Mouse (Mus musculus): ENCODE measurements around the gene Abcb1b. TPM values are rescaled to one million over a fixed set of nuclear protein-coding genes. Genes with fewer than 3 reads are reported as not detected.

Abcb1b gene
- polyA plus RNA-seq, 1 experiment from 2014 or later: 0.93 TPM

- Histone ChIP-seq H3K27ac (no peak overlapping the region), H3K4me1 (0 out of 2 replicates have a peak, but pooled peaks cover 2% of the 10 kb centered on the region), H3K9ac (no peak overlapping the region), H3K4me2 (no peak overlapping the region), H3K36me3 (replicated peaks) (no peaks in the 10 kb centered on the region), H3K4me3 (replicated peaks) (no peak overlapping the region), H3K27me3 (no peaks in the 10 kb centered on the region), H3K9me3 (no peaks in the 10 kb centered on the region)
- 92% methylated on average over 6 of the region's 6 CpGs for WGBS
- ATAC-seq (ENCODE audit: low FRiP score): no peak
These were observed 75.3 kb downstream of the Abcb1b start for GRCm38 (mm10) chr5:8872979-8873915.

GRCm38 (mm10) chr5:8877086-8877485 lies 79.1 kb downstream of the Abcb1b start:
- Histone ChIP-seq H3K4me2 (no peak overlapping the region), H3K4me1 (no peaks in the 10 kb centered on the region), H3K9ac (no peak overlapping the region), H3K9me3 (no peaks in the 10 kb centered on the region), H3K27me3 (no peaks in the 10 kb centered on the region), H3K36me3 (replicated peaks) (no peaks in the 10 kb centered on the region), H3K4me3 (replicated peaks) (no peak overlapping the region), H3K27ac (no peak overlapping the region)
- 89% methylated on average over 2 of the region's 2 CpGs for WGBS
- no peak for ATAC-seq (ENCODE audit: low FRiP score)

- 70% methylated on average over 5 of the region's 5 CpGs for WGBS
- Histone ChIP-seq H3K9me3 (no peaks in the 10 kb centered on the region), H3K4me3 (replicated peaks) (no peak overlapping the region), H3K27me3 (no peaks in the 10 kb centered on the region), H3K4me2 (no peak overlapping the region), H3K27ac (no peak overlapping the region), H3K4me1 (no peaks in the 10 kb centered on the region), H3K36me3 (replicated peaks) (no peaks in the 10 kb centered on the region), H3K9ac (no peak overlapping the region)
- no peak for ATAC-seq (ENCODE audit: low FRiP score)
These were observed 79.9 kb downstream of the Abcb1b start for GRCm38 (mm10) chr5:8877800-8878199.

- Histone ChIP-seq H3K4me1 (no peaks in the 10 kb centered on the region), H3K9ac (no peak overlapping the region), H3K27me3 (no peaks in the 10 kb centered on the region), H3K4me3 (replicated peaks) (no peak overlapping the region), H3K9me3 (peaks cover 1% of the 10 kb centered on the region; the same call in 1 of the 2 replicates), H3K36me3 (replicated peaks) (no peaks in the 10 kb centered on the region), H3K4me2 (no peak overlapping the region), H3K27ac (no peak overlapping the region)
- WGBS: 75% methylated on average over 2 of the region's 2 CpGs
- no peak for ATAC-seq (ENCODE audit: low FRiP score)
These were observed 87.9 kb downstream of the Abcb1b start for GRCm38 (mm10) chr5:8885837-8886236.

- Histone ChIP-seq H3K9me3 (peaks cover 6% of the 10 kb centered on the region; the same call in 1 of the 2 replicates), H3K4me1 (peaks cover 7% of the 10 kb centered on the region), H3K27ac (no peak within 1 kb of the TSS), H3K4me3 (replicated peaks) (peak within 1 kb of the TSS; percentile 72), H3K4me2 (peak within 1 kb of the TSS; percentile 78), H3K36me3 (replicated peaks) (no peaks in the 10 kb centered on the region), H3K27me3 (peaks cover 29% of the 10 kb centered on the region), H3K9ac (peak within 1 kb of the TSS; percentile 66)
- under 1% methylated on average over 64 of the region's 65 CpGs for WGBS
- peak; percentile 94 for ATAC-seq (ENCODE audit: low FRiP score)
These were observed 95.6 kb downstream of the Abcb1b start, which contains the start of gene Abcb4 for GRCm38 (mm10) chr5:8893300-8894103. TSS of gene Abcb4 (plus strand) at chr5:8893717.

GRCm38 (mm10) chr5:8894104-8894425 lies 96.1 kb downstream of the Abcb1b start:
- ATAC-seq (ENCODE audit: low FRiP score): no peak; the same call in 1 of the 2 replicates
- Histone ChIP-seq H3K4me2 (peak overlapping the region; percentile 78), H3K9me3 (peaks cover 6% of the 10 kb centered on the region; the same call in 1 of the 2 replicates), H3K36me3 (replicated peaks) (no peaks in the 10 kb centered on the region), H3K4me1 (peaks cover 7% of the 10 kb centered on the region), H3K4me3 (replicated peaks) (peak overlapping the region; percentile 72), H3K27ac (no peak overlapping the region), H3K9ac (peak overlapping the region; percentile 66), H3K27me3 (peaks cover 29% of the 10 kb centered on the region)
- 9% methylated on average over 15 of the region's 15 CpGs for WGBS

- Histone ChIP-seq H3K27ac (no peak overlapping the region), H3K4me2 (peak overlapping the region; percentile 78; the same call in 1 of the 2 replicates), H3K9me3 (peaks cover 6% of the 10 kb centered on the region; the same call in 1 of the 2 replicates), H3K36me3 (replicated peaks) (no peaks in the 10 kb centered on the region), H3K4me1 (peaks cover 7% of the 10 kb centered on the region), H3K4me3 (replicated peaks) (no peak overlapping the region), H3K9ac (no peak overlapping the region), H3K27me3 (peaks cover 29% of the 10 kb centered on the region)
- 69% methylated on average over 15 of the region's 15 CpGs for WGBS
- ATAC-seq (ENCODE audit: low FRiP score): no peak
These were observed 96.9 kb downstream of the Abcb1b start for GRCm38 (mm10) chr5:8894641-8895490.

GRCm38 (mm10) chr5:8896198-8896597 lies 98.3 kb downstream of the Abcb1b start:
- ATAC-seq (ENCODE audit: low FRiP score): no peak
- no peak overlapping the region for H3K4me3 ChIP-seq (replicated peaks)
- 76% methylated on average over 1 of the region's 1 CpGs for WGBS
- no peak overlapping the region for H3K4me2 ChIP-seq
- H3K4me1 ChIP-seq: peaks cover 7% of the 10 kb centered on the region
- no peak overlapping the region for H3K27ac ChIP-seq
- H3K36me3 ChIP-seq (replicated peaks): no peaks in the 10 kb centered on the region
- H3K9me3 ChIP-seq: 0 out of 2 replicates have a peak, but pooled peaks cover under 1% of the 10 kb centered on the region
- peaks cover 29% of the 10 kb centered on the region for H3K27me3 ChIP-seq
- H3K9ac ChIP-seq: no peak overlapping the region

- H3K27ac ChIP-seq: no peak overlapping the region
- H3K9ac ChIP-seq: no peak overlapping the region
- peaks cover 15% of the 10 kb centered on the region for H3K27me3 ChIP-seq
- peaks cover 2% of the 10 kb centered on the region for H3K4me1 ChIP-seq
- H3K4me2 ChIP-seq: no peak overlapping the region
- no peak overlapping the region for H3K4me3 ChIP-seq (replicated peaks)
- no peaks in the 10 kb centered on the region for H3K36me3 ChIP-seq (replicated peaks)
- H3K9me3 ChIP-seq: no peaks in the 10 kb centered on the region
- ATAC-seq (ENCODE audit: low FRiP score): no peak
- 64% methylated on average over 3 of the region's 3 CpGs for WGBS
These were observed 100.3 kb downstream of the Abcb1b start for GRCm38 (mm10) chr5:8898246-8898645.

- Histone ChIP-seq H3K4me2 (no peak overlapping the region), H3K9ac (no peak overlapping the region), H3K27ac (no peak overlapping the region), H3K4me3 (replicated peaks) (no peak overlapping the region), H3K4me1 (no peaks in the 10 kb centered on the region), H3K36me3 (replicated peaks) (no peaks in the 10 kb centered on the region), H3K27me3 (no peaks in the 10 kb centered on the region), H3K9me3 (no peaks in the 10 kb centered on the region)
- no peak for ATAC-seq (ENCODE audit: low FRiP score)
- WGBS: 81% methylated on average over 1 of the region's 1 CpGs
These were observed 103.1 kb downstream of the Abcb1b start for GRCm38 (mm10) chr5:8901001-8901400.

- no peak for ATAC-seq (ENCODE audit: low FRiP score)
- no peak overlapping the region for H3K27ac ChIP-seq
- 81% methylated on average over 6 of the region's 6 CpGs for WGBS
- no peaks in the 10 kb centered on the region for H3K27me3 ChIP-seq
- no peaks in the 10 kb centered on the region for H3K36me3 ChIP-seq (replicated peaks)
- no peaks in the 10 kb centered on the region for H3K4me1 ChIP-seq
- H3K9ac ChIP-seq: no peak overlapping the region
- H3K4me3 ChIP-seq (replicated peaks): no peak overlapping the region
- H3K4me2 ChIP-seq: no peak overlapping the region
- H3K9me3 ChIP-seq: no peaks in the 10 kb centered on the region
These were observed 104.3 kb downstream of the Abcb1b start for GRCm38 (mm10) chr5:8902141-8902817.
